Mouse (Mus musculus) forebrain, embryonic 10.5 days (tissue): ENCODE results near the gene Crybb2. TPM values are rescaled to one million over a fixed set of nuclear protein-coding genes. Genes with fewer than 3 reads are reported as not detected.

Experiments
- DNase-seq: peaks from one replicate; pipeline ENCODE4 v3.0.0-alpha.2; 2017; ENCODE audit warnings: low spot score; ENCODE audit errors: extremely low spot score
- H3K27ac ChIP-seq: fragments of 300-500 bp; sonication (generic); 2 replicates; pipeline ENCODE4 v1.5.1; 2016; ENCODE audit warnings: mild to moderate bottlenecking
- H3K27me3 ChIP-seq: fragments of 300-500 bp; sonication (generic); 2 replicates; pipeline ENCODE4 v1.6.1; 2016; ENCODE audit warnings: mild to moderate bottlenecking; ENCODE audit not compliant: poor library complexity, severe bottlenecking
- H3K36me3 ChIP-seq: fragments of 300-500 bp; sonication (generic); replicated peaks from 2 replicates; pipeline ENCODE4 v1.6.1; 2016; ENCODE audit warnings: mild to moderate bottlenecking, moderate library complexity
- H3K4me1 ChIP-seq: fragments of 300-500 bp; sonication (generic); 2 replicates; pipeline ENCODE4 v1.6.1; 2016
- H3K4me3 ChIP-seq: fragments of 300-500 bp; sonication (generic); 2 replicates; pipeline ENCODE4 v1.5.1; 2016; ENCODE audit warnings: mild to moderate bottlenecking, moderate library complexity
- H3K9me3 ChIP-seq: fragments of 300-500 bp; sonication (generic); 2 replicates; pipeline ENCODE4 v1.6.1; 2016; ENCODE audit warnings: mild to moderate bottlenecking, moderate library complexity
- WGBS: fragments of 180-500 bp; shearing (Covaris S2); methylation state at CpG from one replicate; pipeline ENCODE4 v1.1.7; 2016; 5-methylcytosine and 5-hydroxymethylcytosine counted together
- polyA plus RNA-seq: library from polyadenylated mRNA; unstranded; fragments of >200 nt; fragmentation: Nextera tagmentation; extraction: Ambion mirVana; gene quantifications from 2 replicates; pipeline ENCODE4 v1.2.1, GENCODE M21; 2016

Crybb2 gene
- polyA plus RNA-seq, 1 experiment from 2014 or later = not detected

DNA sequence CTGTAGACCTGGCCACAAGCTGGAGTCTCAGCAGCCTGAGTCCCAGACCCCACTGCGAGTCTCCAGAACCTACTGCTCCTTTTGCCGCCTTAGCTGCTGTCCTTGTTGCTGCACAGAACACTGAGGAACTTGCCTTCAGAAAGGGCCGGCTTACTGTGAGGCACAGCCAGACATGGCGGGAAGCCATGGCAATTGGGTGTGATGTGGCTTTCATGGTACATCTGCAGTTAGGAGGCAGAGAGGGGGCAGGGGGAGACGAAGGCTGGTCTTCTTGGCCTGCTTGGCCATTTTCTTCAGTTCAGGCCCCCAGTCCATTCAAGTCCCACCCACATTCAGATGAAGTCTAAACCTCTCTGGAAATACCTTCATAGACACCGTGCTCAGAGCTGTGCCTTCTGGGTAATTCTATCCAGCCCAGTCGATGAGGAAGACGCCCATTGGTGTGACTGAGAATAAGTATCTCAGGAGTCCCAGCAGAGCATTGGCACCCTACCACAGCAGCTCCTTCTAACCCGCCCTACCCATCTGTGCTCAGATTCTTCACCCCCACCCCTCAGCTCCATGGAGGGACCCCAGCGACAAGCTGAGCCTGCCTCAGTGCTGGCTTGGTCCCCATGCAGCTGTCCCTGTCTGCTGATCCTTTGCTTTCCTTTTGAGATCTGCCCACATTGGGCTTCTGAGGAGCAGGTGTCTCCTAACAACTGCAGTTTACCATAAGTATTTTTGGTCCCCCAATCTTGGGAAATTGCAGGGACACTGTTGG is 24.2 kb downstream of the Crybb2 start:
- H3K36me3 ChIP-seq = no peaks in the 10 kb centered on the region
- H3K4me1 ChIP-seq = peaks cover 26% of the 10 kb centered on the region
- whole genome bisulfite sequencing = 91% methylated on average over 10 of the region's 10 CpGs
- H3K9me3 ChIP-seq = no peaks in the 10 kb centered on the region
- no peaks in the 10 kb centered on the region for H3K27me3 ChIP-seq
- DNase-seq = no peak
- H3K27ac ChIP-seq = no peak overlapping the region
- H3K4me3 ChIP-seq = no peak overlapping the region

DNA sequence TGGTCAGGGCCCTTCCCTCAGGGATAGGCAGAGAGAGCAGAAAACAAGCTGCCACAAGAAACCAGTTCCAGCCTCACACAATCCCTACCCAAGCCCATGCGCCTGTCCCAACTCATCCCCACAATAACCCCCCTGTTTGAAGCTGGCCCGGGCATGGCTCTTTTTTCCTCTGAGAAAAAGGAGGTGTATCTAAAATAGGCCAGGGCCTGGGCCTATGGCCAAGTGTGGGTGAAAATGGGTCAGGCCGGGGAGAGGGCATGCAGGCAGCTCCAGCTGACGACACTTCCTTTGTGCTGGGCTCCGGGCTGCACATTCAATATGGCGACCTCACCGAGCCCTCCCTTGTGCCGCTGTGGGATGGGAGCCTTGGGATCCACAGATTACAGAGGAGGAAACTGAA is 26.4 kb downstream of the Crybb2 start:
- no peaks in the 10 kb centered on the region for H3K36me3 ChIP-seq
- DNase-seq = no peak
- H3K4me3 ChIP-seq = no peak overlapping the region
- peaks cover 15% of the 10 kb centered on the region for H3K4me1 ChIP-seq
- 93% methylated on average over 8 of the region's 8 CpGs for WGBS
- H3K9me3 ChIP-seq = no peaks in the 10 kb centered on the region
- no peaks in the 10 kb centered on the region for H3K27me3 ChIP-seq
- peak overlapping the region; percentile 44 for H3K27ac ChIP-seq

DNA sequence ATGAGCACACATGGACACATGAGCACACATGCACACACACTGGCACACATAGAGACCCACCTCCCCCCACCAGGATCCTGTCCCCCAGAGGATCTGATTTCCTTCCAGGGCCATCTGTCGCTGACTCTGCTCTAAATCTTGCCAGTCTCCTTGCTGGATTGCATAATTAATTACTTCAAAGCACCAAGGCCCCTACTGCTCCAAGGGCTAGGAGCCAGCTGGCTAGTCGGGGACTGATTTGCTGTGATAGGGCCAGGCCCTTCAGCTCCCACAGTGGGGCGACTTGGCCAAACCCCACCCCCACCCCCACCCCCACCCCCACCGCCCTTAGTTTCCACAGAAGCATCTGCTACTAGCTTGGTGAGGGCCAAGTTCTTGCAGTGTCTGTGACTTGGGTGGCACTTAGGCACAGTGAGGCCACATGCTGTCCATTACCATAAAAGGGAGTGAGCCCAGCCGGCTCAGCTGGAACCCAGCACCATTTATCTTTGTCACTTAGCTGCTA is 28.3 kb downstream of the Crybb2 start:
- WGBS = 22% methylated on average over 5 of the region's 5 CpGs
- H3K4me3 ChIP-seq = no peak overlapping the region
- no peaks in the 10 kb centered on the region for H3K9me3 ChIP-seq
- DNase-seq = peak; percentile 18
- H3K27me3 ChIP-seq = no peaks in the 10 kb centered on the region
- peaks cover 15% of the 10 kb centered on the region for H3K4me1 ChIP-seq
- peak overlapping the region; percentile 13 for H3K27ac ChIP-seq
- H3K36me3 ChIP-seq = no peaks in the 10 kb centered on the region

DNA sequence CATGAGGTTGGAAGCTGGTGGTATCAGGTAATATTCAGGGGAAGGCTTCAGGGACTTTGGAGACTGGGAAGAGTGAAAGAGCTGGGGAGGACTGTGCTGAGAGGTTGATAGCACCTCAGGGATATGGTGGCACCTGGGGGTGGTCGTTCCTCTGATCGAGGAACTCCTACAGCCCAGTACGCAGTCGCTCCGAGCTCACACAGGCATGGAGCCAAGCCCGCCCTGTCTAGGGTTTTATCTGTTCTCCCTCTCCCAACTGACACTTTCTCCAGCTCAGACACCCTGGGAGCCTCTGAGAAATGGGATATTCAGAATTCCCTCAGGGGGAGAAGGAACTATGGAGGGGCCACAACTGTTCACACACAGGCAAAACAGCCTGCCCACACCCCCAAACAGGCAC is 29.1 kb downstream of the Crybb2 start:
- H3K36me3 ChIP-seq = no peaks in the 10 kb centered on the region
- peaks cover 15% of the 10 kb centered on the region for H3K4me1 ChIP-seq
- H3K9me3 ChIP-seq = no peaks in the 10 kb centered on the region
- DNase-seq = no peak
- 85% methylated on average over 6 of the region's 6 CpGs for WGBS
- no peaks in the 10 kb centered on the region for H3K27me3 ChIP-seq
- peak overlapping the region; percentile 13 for H3K27ac ChIP-seq
- no peak overlapping the region for H3K4me3 ChIP-seq

DNA sequence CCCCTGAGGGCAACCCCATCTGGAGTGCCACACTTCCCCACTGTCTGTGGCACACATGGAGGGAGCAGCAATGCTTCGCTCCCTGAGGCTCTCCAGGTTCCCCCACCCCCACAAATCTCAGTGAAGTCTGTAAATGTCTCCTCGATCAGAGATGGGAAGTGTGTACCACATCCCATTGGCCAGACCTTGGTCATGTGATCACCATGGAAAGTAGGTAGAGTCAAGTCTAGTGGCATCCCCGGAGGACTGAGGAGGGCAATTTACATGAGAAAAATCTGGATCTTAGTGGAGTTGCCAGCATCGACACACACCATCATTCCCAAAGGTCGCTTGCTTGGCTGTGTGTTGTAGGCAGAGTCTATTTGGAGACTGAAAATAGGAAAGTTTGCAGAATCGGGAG is 31.3 kb downstream of the Crybb2 start:
- no peak for DNase-seq
- H3K4me1 ChIP-seq = peaks cover 15% of the 10 kb centered on the region
- WGBS = 87% methylated on average over 6 of the region's 6 CpGs
- H3K27me3 ChIP-seq = no peaks in the 10 kb centered on the region
- H3K9me3 ChIP-seq = no peaks in the 10 kb centered on the region
- no peak overlapping the region for H3K4me3 ChIP-seq
- H3K36me3 ChIP-seq = no peaks in the 10 kb centered on the region
- H3K27ac ChIP-seq = no peak overlapping the region

- no peak overlapping the region for H3K27ac ChIP-seq
- DNase-seq = no peak
- no peaks in the 10 kb centered on the region; the same call in 1 of the 2 replicates for H3K27me3 ChIP-seq
- no peak overlapping the region for H3K4me3 ChIP-seq
- H3K9me3 ChIP-seq = no peaks in the 10 kb centered on the region
- H3K4me1 ChIP-seq = no peaks in the 10 kb centered on the region
- WGBS = 80% methylated on average over 10 of the region's 10 CpGs
- no peaks in the 10 kb centered on the region for H3K36me3 ChIP-seq
Measured at GRCm38 (mm10) chr5:113035094-113036047, 34.5 kb downstream of the Crybb2 start.

- 83% methylated on average over 15 of the region's 15 CpGs for WGBS
- no peak overlapping the region for H3K27ac ChIP-seq
Measured at GRCm38 (mm10) chr5:113031201-113031754, 38.6 kb downstream of the Crybb2 start.

DNA sequence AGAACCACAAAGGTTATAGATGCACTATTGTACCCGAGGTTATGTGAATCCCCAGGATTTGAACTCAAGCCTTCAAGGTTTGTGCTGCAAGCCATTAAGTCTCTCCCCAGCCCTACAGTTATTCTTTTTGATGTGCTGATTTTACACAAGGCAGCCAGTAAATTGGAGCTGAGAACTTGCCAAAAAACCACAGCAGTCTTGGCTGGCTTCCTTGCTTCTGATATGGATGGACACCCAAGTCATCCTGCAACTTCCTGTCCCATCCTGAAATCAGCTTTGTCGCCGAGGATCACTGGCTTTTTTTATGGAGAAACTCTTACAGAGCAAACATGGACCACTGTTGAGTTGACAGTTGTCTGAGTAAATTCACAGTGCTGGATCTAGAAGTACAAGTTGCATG is 39.8 kb downstream of the Crybb2 start:
- Histone ChIP-seq H3K36me3 (no peaks in the 10 kb centered on the region), H3K4me3 (no peak overlapping the region), H3K9me3 (no peaks in the 10 kb centered on the region), H3K27me3 (no peaks in the 10 kb centered on the region; the same call in 1 of the 2 replicates), H3K27ac (no peak overlapping the region), H3K4me1 (0 out of 2 replicates have a peak, but pooled peaks cover 5% of the 10 kb centered on the region)
- no peak for DNase-seq
- WGBS = 78% methylated on average over 3 of the region's 3 CpGs

More at GRCm38 (mm10) chr5:113031201-113031754, 38.6 kb downstream of the Crybb2 start:
- H3K4me1 ChIP-seq = no peaks in the 10 kb centered on the region
- no peak for DNase-seq
- H3K4me3 ChIP-seq = no peak overlapping the region
- H3K36me3 ChIP-seq = no peaks in the 10 kb centered on the region
- no peaks in the 10 kb centered on the region; the same call in 1 of the 2 replicates for H3K27me3 ChIP-seq
- H3K9me3 ChIP-seq = no peaks in the 10 kb centered on the region

- 94% methylated on average over 5 of the region's 5 CpGs for WGBS
- Histone ChIP-seq H3K36me3 (no peaks in the 10 kb centered on the region), H3K4me3 (no peak overlapping the region), H3K4me1 (peaks cover 26% of the 10 kb centered on the region), H3K9me3 (no peaks in the 10 kb centered on the region), H3K27ac (no peak overlapping the region), H3K27me3 (no peaks in the 10 kb centered on the region; the same call in 1 of the 2 replicates)
- DNase-seq = no peak
Measured at GRCm38 (mm10) chr5:113026706-113027105, 43.2 kb downstream of the Crybb2 start.

DNA sequence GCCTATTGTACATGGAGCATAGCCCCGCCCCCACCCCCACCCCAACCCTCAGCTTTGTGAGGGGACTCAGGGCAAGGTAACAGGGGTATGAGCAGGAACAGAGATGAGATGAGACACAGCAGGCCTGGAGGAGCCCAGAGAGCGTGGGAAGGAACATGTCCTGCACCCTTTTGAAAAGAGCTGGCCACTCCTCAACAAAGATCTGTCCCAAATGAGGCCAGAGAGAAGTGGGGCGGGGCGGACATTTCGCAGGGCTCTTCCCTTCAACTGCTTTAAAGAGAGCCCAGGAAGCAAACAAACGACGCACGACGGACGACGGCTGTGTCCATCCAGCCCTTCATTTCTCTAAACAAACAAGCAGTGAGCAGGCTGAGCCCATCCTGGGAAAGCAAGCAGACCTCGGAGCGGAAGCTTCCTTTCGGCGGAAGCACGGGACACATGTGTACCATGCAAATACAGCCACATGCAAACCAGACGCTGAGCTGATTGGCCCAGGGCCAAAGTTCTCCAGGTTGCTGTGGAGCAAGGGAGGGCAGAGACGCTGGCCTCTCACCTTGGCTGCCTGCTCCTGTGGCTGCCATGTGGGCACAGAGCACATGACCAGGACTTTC is 45.7 kb downstream of the Crybb2 start:
- peak; percentile 20 for DNase-seq
- H3K27me3 ChIP-seq = no peaks in the 10 kb centered on the region
- H3K4me3 ChIP-seq = no peak overlapping the region
- H3K9me3 ChIP-seq = no peaks in the 10 kb centered on the region
- peak overlapping the region; percentile 3; the same call in 1 of the 2 replicates for H3K27ac ChIP-seq
- H3K4me1 ChIP-seq = peaks cover 26% of the 10 kb centered on the region
- no peaks in the 10 kb centered on the region for H3K36me3 ChIP-seq
- WGBS = 51% methylated on average over 18 of the region's 18 CpGs

GRCm38 (mm10) chr5:113018190-113018589 is 51.7 kb downstream of the Crybb2 start:
- Histone ChIP-seq H3K27ac (no peak overlapping the region), H3K9me3 (no peaks in the 10 kb centered on the region), H3K27me3 (peaks cover 40% of the 10 kb centered on the region), H3K36me3 (no peaks in the 10 kb centered on the region), H3K4me1 (peaks cover 27% of the 10 kb centered on the region), H3K4me3 (no peak overlapping the region)
- WGBS = 71% methylated on average over 8 of the region's 8 CpGs
- no peak for DNase-seq

GRCm38 (mm10) chr5:113017004-113017403 is 52.9 kb downstream of the Crybb2 start:
- Histone ChIP-seq H3K27me3 (peaks cover 41% of the 10 kb centered on the region), H3K27ac (no peak overlapping the region), H3K4me3 (no peak overlapping the region), H3K36me3 (no peaks in the 10 kb centered on the region), H3K9me3 (no peaks in the 10 kb centered on the region), H3K4me1 (peaks cover 23% of the 10 kb centered on the region)
- no peak for DNase-seq
- WGBS = 93% methylated on average over 1 of the region's 1 CpGs
